Mouse (Mus musculus) embryonic facial prominence, embryonic 13.5 days (tissue): ENCODE measurements around the gene Sptbn1. TPM values are rescaled to one million over a fixed set of nuclear protein-coding genes. Genes with fewer than 3 reads are reported as not detected.

ENCODE experiments used
- ATAC-seq: fragments of 200-750 bp; cut with Nextera tagmentation; 2 replicates; pipeline ENCODE4 v1.8.0; 2017; ENCODE audit warnings: low read depth; ENCODE audit not compliant: insufficient number of reproducible peaks, insufficient read depth, low FRiP score, low TSS enrichment
- H3K27ac ChIP-seq: fragments of 300-500 bp; sonication (generic); 2 replicates; pipeline ENCODE4 v1.5.1; 2015; ENCODE audit warnings: moderate library complexity, mild to moderate bottlenecking, inconsistent platforms
- H3K27me3 ChIP-seq: fragments of 300-500 bp; sonication (generic); 2 replicates; pipeline ENCODE4 v1.6.1; 2015; ENCODE audit warnings: mild to moderate bottlenecking, inconsistent platforms
- H3K36me3 ChIP-seq: fragments of 300-500 bp; sonication (generic); 2 replicates; pipeline ENCODE4 v1.6.1; 2015; ENCODE audit warnings: mild to moderate bottlenecking, inconsistent platforms
- H3K4me1 ChIP-seq: fragments of 300-500 bp; sonication (generic); 2 replicates; pipeline ENCODE4 v1.6.1; 2015; ENCODE audit warnings: inconsistent platforms
- H3K4me2 ChIP-seq: fragments of 300-500 bp; sonication (generic); 2 replicates; pipeline ENCODE4 v1.6.1; 2015; ENCODE audit warnings: moderate library complexity, mild to moderate bottlenecking, inconsistent platforms
- H3K4me3 ChIP-seq: fragments of 300-500 bp; sonication (generic); 2 replicates; pipeline ENCODE4 v1.5.1; 2015; ENCODE audit warnings: mild to moderate bottlenecking, inconsistent platforms
- H3K9ac ChIP-seq: fragments of 300-500 bp; sonication (generic); 2 replicates; pipeline ENCODE4 v1.6.1; 2015; ENCODE audit warnings: mild to moderate bottlenecking, inconsistent platforms
- H3K9me3 ChIP-seq: fragments of 300-500 bp; sonication (generic); 2 replicates; pipeline ENCODE4 v1.6.1; 2016; ENCODE audit warnings: inconsistent platforms
- WGBS: fragments of 180-500 bp; shearing (Covaris S2); methylation state at CpG from one replicate; pipeline ENCODE4 v1.1.7; 2015; ENCODE audit warnings: mixed read lengths; 5-methylcytosine and 5-hydroxymethylcytosine counted together
- polyA plus RNA-seq: library from polyadenylated mRNA; unstranded; fragments of >200 nt; fragmentation: Nextera tagmentation; extraction: Ambion mirVana; gene quantifications from 2 replicates; pipeline ENCODE4 v1.2.1, GENCODE M21; 2015

The Sptbn1 gene
- polyA plus RNA-seq, 1 experiment from 2014 or later = 80.9 TPM

DNA sequence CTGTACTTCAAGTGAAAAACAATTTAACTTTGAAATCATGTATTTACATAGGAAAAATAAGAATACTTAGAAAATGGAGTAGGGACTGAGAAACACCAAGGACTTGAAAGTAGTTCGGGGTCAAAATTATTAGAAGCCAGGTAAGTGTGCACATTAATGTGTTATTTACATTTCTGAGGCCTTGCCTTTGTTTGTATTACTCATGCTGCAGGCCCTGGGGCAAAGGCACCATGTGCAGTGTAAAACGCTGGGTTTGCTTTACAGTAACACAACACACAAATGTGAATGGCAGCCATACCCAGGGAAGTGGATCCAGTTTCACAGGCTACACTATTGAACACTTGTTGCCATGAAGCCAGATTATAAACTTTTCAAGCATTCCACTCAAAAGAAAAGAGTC, 83.4 kb downstream of the Sptbn1 start:
- Histone ChIP-seq H3K4me2 (no peak overlapping the region), H3K27me3 (no peaks in the 10 kb centered on the region), H3K4me1 (peaks cover 16% of the 10 kb centered on the region), H3K36me3 (no peaks in the 10 kb centered on the region), H3K9ac (no peak overlapping the region), H3K9me3 (no peaks in the 10 kb centered on the region), H3K27ac (no peak overlapping the region), H3K4me3 (no peak overlapping the region)
- no peak for ATAC-seq
- 51% methylated on average over 2 of the region's 2 CpGs for WGBS

DNA sequence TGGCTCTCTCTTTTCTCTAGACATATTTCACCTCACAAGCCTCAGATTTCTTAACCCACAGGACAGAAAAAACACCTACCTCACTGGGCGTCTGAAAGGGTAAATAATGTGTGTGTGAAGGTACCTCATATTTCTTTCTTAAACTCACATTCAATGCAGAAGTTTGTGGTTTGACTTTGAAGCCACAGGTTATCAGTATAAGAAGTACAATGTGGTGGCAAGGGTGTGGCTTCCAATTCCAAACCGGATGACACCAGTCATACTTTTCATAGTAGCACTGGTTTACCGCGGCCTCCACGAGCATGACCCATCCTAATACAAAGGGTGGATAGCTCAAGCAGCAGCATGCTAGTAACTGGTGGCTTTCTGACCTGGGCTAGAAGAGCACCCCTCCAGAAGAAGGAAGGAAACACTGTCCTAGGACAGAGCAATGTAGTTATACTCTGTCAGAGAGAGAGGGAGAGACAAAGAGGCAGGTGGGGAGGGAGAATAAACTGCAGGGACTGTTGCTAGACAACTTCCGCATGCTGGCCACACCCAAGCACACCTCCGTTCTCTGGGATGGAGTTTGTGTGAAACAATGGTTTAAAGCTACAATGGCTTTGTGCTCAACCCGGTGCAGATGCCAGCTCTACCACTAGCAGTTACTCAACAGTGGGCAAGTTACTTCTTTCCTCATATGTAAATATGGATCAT, 85.1 kb downstream of the Sptbn1 start:
- ATAC-seq = no peak
- H3K4me1 ChIP-seq = peaks cover 16% of the 10 kb centered on the region
- H3K4me2 ChIP-seq = no peak overlapping the region
- H3K36me3 ChIP-seq = no peaks in the 10 kb centered on the region
- 88% methylated on average over 8 of the region's 8 CpGs for WGBS
- no peak overlapping the region for H3K9ac ChIP-seq
- no peaks in the 10 kb centered on the region for H3K9me3 ChIP-seq
- H3K4me3 ChIP-seq = no peak overlapping the region
- no peak overlapping the region for H3K27ac ChIP-seq
- H3K27me3 ChIP-seq = no peaks in the 10 kb centered on the region

DNA sequence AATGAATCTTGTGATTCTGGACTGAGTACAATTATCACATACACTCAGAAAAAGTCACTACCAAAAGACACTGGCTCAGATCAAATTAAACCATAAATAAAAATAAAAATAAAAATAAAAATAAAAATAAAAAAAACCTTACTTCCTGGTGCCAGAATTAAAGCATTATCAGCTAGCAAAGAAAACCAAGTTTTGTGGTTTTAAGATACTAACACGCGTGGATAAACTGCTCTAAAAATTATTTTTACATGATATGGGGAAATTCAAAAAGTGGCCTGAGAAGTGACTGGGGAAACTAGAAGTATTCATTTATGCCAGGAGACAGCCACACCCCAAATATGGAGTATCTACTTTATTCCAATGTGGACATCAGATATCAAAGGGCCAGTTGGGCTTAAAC, 89.8 kb downstream of the Sptbn1 start:
- no peaks in the 10 kb centered on the region for H3K36me3 ChIP-seq
- no peaks in the 10 kb centered on the region for H3K27me3 ChIP-seq
- no peaks in the 10 kb centered on the region for H3K9me3 ChIP-seq
- 88% methylated on average over 2 of the region's 2 CpGs for WGBS
- no peak for ATAC-seq
- H3K27ac ChIP-seq = no peak overlapping the region
- H3K4me2 ChIP-seq = no peak overlapping the region
- peaks cover 9% of the 10 kb centered on the region; the same call in 1 of the 2 replicates for H3K4me1 ChIP-seq
- no peak overlapping the region for H3K9ac ChIP-seq
- H3K4me3 ChIP-seq = no peak overlapping the region

DNA sequence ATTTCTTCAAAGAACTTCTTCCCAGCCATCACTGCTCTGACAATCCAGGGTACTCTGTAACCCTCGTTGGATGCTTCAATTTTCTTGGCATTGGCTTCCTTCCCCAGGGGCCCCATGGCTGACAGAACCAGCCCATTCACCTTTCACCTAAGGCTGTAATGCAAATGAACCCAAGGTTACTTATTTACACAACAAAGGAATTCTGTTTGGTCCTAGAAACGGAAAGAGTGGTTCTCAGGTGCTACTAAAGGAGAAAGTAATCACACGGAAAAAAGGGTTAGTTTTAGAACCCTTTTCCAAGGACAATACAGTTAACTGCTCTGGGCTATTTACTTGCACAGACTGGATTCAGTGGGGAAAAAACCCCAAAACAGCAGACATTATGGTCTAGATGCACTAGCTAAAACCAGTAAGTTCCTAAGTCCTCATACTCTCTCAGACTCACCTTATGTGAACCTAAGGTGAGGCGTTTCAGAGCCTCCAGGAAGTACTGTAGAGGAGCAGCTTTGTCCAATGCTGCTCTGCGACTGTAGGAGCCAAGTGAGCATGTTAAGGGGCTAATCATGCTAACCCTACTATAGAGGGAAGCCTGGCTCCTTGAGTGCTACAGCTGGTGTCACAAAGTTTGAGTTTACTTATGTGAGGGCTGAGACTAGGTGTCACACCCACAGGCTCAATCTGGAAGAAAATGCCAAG, 90.7 kb downstream of the Sptbn1 start:
- Histone ChIP-seq H3K27ac (no peak overlapping the region), H3K9me3 (no peaks in the 10 kb centered on the region), H3K4me1 (peaks cover 9% of the 10 kb centered on the region; the same call in 1 of the 2 replicates), H3K9ac (no peak overlapping the region), H3K4me2 (no peak overlapping the region), H3K4me3 (no peak overlapping the region), H3K27me3 (no peaks in the 10 kb centered on the region), H3K36me3 (no peaks in the 10 kb centered on the region)
- 40% methylated on average over 5 of the region's 5 CpGs for whole genome bisulfite sequencing
- no peak for ATAC-seq

GRCm38 (mm10) chr11:30176111-30176510, 91.9 kb downstream of the Sptbn1 start:
- H3K4me2 ChIP-seq = no peak overlapping the region
- no peaks in the 10 kb centered on the region for H3K36me3 ChIP-seq
- no peak overlapping the region for H3K9ac ChIP-seq
- no peak for ATAC-seq
- no peak overlapping the region for H3K27ac ChIP-seq
- no peak overlapping the region for H3K4me3 ChIP-seq
- peaks cover 9% of the 10 kb centered on the region; the same call in 1 of the 2 replicates for H3K4me1 ChIP-seq
- H3K27me3 ChIP-seq = no peaks in the 10 kb centered on the region
- WGBS = 44% methylated on average over 3 of the region's 3 CpGs
- no peaks in the 10 kb centered on the region for H3K9me3 ChIP-seq

GRCm38 (mm10) chr11:30175623-30176022, 92.4 kb downstream of the Sptbn1 start:
- ATAC-seq = no peak
- Histone ChIP-seq H3K4me3 (no peak overlapping the region), H3K4me2 (no peak overlapping the region), H3K9ac (no peak overlapping the region), H3K27ac (no peak overlapping the region), H3K4me1 (peaks cover 9% of the 10 kb centered on the region; the same call in 1 of the 2 replicates), H3K27me3 (no peaks in the 10 kb centered on the region), H3K36me3 (no peaks in the 10 kb centered on the region), H3K9me3 (no peaks in the 10 kb centered on the region)
- WGBS = 56% methylated on average over 1 of the region's 1 CpGs

- Histone ChIP-seq H3K4me2 (no peak overlapping the region), H3K27ac (no peak overlapping the region), H3K4me3 (no peak overlapping the region), H3K9me3 (no peaks in the 10 kb centered on the region), H3K36me3 (no peaks in the 10 kb centered on the region), H3K9ac (no peak overlapping the region), H3K27me3 (no peaks in the 10 kb centered on the region), H3K4me1 (peaks cover 20% of the 10 kb centered on the region)
- no peak for ATAC-seq
- WGBS = 81% methylated on average over 4 of the region's 4 CpGs
Observed at GRCm38 (mm10) chr11:30171586-30172178, 96.3 kb downstream of the Sptbn1 start.

- Histone ChIP-seq H3K4me2 (no peak overlapping the region), H3K4me1 (peaks cover 18% of the 10 kb centered on the region), H3K36me3 (no peaks in the 10 kb centered on the region), H3K27me3 (no peaks in the 10 kb centered on the region), H3K9ac (no peak overlapping the region), H3K4me3 (no peak overlapping the region), H3K27ac (no peak overlapping the region), H3K9me3 (no peaks in the 10 kb centered on the region)
- 81% methylated on average over 5 of the region's 5 CpGs for WGBS
- ATAC-seq = no peak
Observed at GRCm38 (mm10) chr11:30171184-30171583, 96.8 kb downstream of the Sptbn1 start.

GRCm38 (mm10) chr11:30166551-30166922, 101.4 kb downstream of the Sptbn1 start:
- Histone ChIP-seq H3K4me1 (peaks cover 19% of the 10 kb centered on the region), H3K27me3 (no peaks in the 10 kb centered on the region), H3K36me3 (no peaks in the 10 kb centered on the region), H3K9me3 (no peaks in the 10 kb centered on the region), H3K4me2 (no peak overlapping the region), H3K4me3 (no peak overlapping the region), H3K27ac (no peak overlapping the region; the same call in 1 of the 2 replicates), H3K9ac (no peak overlapping the region)
- 78% methylated on average over 4 of the region's 4 CpGs for WGBS
- ATAC-seq = no peak

DNA sequence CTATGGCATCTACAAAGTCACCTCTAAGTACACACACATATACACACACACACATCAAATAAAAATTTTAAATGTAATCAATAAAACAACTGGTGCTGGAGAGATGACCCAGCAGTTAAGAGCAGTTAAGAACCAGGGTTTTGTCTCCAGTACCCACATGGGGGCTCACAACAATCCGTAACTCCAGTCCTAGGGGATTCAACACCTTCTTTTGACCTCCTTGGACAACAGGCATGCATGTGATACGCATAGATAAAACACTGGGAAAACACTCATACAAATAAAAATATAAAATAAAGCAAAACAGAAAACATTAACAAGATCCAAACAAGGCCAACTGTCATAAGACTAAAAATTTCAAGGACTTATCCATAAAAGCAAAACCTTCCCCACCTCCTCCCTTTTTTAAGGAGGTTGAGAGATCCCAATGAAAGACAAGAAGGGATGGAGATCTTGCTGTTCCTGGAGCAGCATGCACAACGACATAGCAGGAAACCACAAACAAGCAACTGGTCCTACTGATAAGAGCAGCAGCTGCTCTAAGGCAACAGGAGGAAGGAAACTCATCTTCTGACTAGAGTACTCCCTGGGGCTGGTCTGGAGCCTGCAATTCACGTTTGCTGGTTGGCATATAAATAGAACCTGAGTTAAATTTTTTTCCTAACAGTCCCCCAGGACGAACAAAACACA, 102.0 kb downstream of the Sptbn1 start:
- 54% methylated on average over 5 of the region's 5 CpGs for WGBS

DNA sequence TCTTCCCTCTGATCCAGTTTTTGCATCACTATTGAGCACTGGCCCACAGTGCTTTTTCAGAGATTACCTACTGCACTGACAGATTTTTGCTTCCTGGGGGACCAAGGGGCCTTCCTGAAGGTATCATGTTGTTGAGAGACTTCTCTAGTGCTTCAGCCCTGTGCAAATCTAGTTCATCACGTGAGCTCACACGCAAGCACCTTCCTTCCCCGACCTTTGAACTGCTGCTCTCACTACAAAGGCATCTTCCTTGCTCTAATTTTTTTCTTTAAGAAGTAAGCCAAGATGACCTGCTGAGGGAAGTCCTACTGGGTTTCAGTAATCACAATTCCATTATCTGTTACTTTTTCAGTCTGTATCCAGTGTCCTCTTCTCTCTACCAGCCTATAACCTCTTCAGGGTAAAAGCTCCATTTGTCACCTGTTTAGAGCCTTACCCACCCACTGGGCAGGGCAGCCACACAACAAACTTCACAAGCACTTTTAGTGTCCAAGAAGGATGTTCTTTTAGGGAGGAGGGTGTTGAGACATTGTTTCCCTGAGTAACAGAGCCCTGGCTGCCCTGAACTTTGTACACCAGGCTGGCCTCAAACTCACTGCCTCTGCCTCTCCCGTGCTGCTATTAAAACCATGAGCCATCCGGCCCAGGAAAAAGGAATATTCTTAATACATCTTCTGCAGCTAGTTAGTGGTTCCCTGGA, 103.3 kb downstream of the Sptbn1 start:
- Histone ChIP-seq H3K27me3 (no peaks in the 10 kb centered on the region), H3K9me3 (no peaks in the 10 kb centered on the region), H3K27ac (no peak overlapping the region), H3K4me2 (no peak overlapping the region), H3K4me1 (peaks cover 29% of the 10 kb centered on the region), H3K9ac (no peak overlapping the region), H3K36me3 (0 out of 2 replicates have a peak, but pooled peaks cover 3% of the 10 kb centered on the region), H3K4me3 (no peak overlapping the region)
- WGBS = 63% methylated on average over 5 of the region's 5 CpGs
- ATAC-seq = no peak

More for the DNA sequence above, 102.0 kb downstream of the Sptbn1 start:
- Histone ChIP-seq H3K36me3 (0 out of 2 replicates have a peak, but pooled peaks cover 2% of the 10 kb centered on the region), H3K9me3 (no peaks in the 10 kb centered on the region), H3K27me3 (no peaks in the 10 kb centered on the region), H3K4me1 (peaks cover 25% of the 10 kb centered on the region), H3K4me2 (no peak overlapping the region), H3K9ac (no peak overlapping the region), H3K27ac (no peak overlapping the region; the same call in 1 of the 2 replicates), H3K4me3 (no peak overlapping the region)
- no peak for ATAC-seq
